Mouse (Mus musculus): ENCODE measurements around the gene Slc12a7. TPM values are rescaled to one million over a fixed set of nuclear protein-coding genes. Genes with fewer than 3 reads are reported as not detected.

Gene Slc12a7
- polyA plus RNA-seq, 1 experiment from 2014 or later: 49.1 TPM

- no peak for DNase-seq (ENCODE audit: low spot score)
Measured at GRCm38 (mm10) chr13:73837708-73838107, 104.8 kb downstream of the Slc12a7 start.

DNA sequence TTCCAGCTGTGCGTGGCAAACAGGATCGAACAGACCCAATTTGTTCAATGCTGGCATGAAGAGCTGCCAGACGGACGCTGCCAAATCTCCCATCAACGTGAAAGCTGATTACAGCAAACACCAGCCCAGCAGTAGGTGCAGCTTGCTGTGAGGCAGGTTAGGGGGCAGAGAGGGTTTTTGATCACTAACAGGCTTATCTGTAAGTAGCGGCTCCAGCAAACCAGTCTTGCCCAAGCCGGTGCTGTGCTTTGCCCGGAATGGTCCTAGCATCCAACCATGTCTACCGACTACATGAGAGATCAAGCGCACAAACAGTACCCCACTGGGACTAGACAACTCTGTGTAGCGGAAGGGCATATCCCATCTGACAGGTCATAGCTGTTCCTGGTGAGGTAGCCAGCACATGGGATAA lies 106.2 kb downstream of the Slc12a7 start:
- Histone ChIP-seq H3K9me3 (ENCODE audit: control insufficient read depth, low read length) (no peaks in the 10 kb centered on the region), H3K36me3 (ENCODE audit: control insufficient read depth, insufficient read depth, low read length) (no peaks in the 10 kb centered on the region), H3K9ac (ENCODE audit: low read length) (no peak overlapping the region), H3K4me2 (ENCODE audit: low read depth, severe bottlenecking) (no peak overlapping the region), H3K27ac (replicated peaks; ENCODE audit: low read depth, low read length) (no peak overlapping the region), H3K4me3 (ENCODE audit: low read depth, low read length) (no peak overlapping the region), H3K27me3 (ENCODE audit: control insufficient read depth, insufficient read depth, low read length) (no peaks in the 10 kb centered on the region), H3K4me1 (ENCODE audit: control insufficient read depth, insufficient read depth, low read length) (peaks cover 42% of the 10 kb centered on the region)
- DNase-seq (ENCODE audit: low spot score) (no peak), ATAC-seq (ENCODE audit: insufficient number of reproducible peaks, low FRiP score, low TSS enrichment, low read depth) (no peak)
- WGBS: 81% methylated on average over 11 of the region's 11 CpGs

More at GRCm38 (mm10) chr13:73837708-73838107, 104.8 kb downstream of the Slc12a7 start:
- no peak for ATAC-seq (ENCODE audit: insufficient number of reproducible peaks, low FRiP score, low TSS enrichment, low read depth)
- no peaks in the 10 kb centered on the region for H3K27me3 ChIP-seq (ENCODE audit: control insufficient read depth, insufficient read depth, low read length)
- no peak overlapping the region for H3K9ac ChIP-seq (ENCODE audit: low read length)
- 90% methylated on average over 8 of the region's 8 CpGs for WGBS
- no peak overlapping the region for H3K27ac ChIP-seq (replicated peaks; ENCODE audit: low read depth, low read length)
- no peak overlapping the region for H3K4me2 ChIP-seq (ENCODE audit: low read depth, severe bottlenecking)
- no peak overlapping the region for H3K4me3 ChIP-seq (ENCODE audit: low read depth, low read length)
- H3K4me1 ChIP-seq (ENCODE audit: control insufficient read depth, insufficient read depth, low read length): peaks cover 56% of the 10 kb centered on the region
- no peaks in the 10 kb centered on the region for H3K36me3 ChIP-seq (ENCODE audit: control insufficient read depth, insufficient read depth, low read length)
- no peaks in the 10 kb centered on the region for H3K9me3 ChIP-seq (ENCODE audit: control insufficient read depth, low read length)

- no peaks in the 10 kb centered on the region; the same call in 1 of the 2 replicates for H3K36me3 ChIP-seq (ENCODE audit: control insufficient read depth, insufficient read depth, low read length)
- no peak overlapping the region for H3K4me3 ChIP-seq (ENCODE audit: low read depth, low read length)
- no peak overlapping the region for H3K27ac ChIP-seq (replicated peaks; ENCODE audit: low read depth, low read length)
- 48% methylated on average over 4 of the region's 4 CpGs for WGBS
- H3K9ac ChIP-seq (ENCODE audit: low read length): no peak overlapping the region
- peak; percentile 48 for DNase-seq (ENCODE audit: low spot score)
- peaks cover 40% of the 10 kb centered on the region for H3K4me1 ChIP-seq (ENCODE audit: control insufficient read depth, insufficient read depth, low read length)
- no peaks in the 10 kb centered on the region for H3K9me3 ChIP-seq (ENCODE audit: control insufficient read depth, low read length)
- no peak for ATAC-seq (ENCODE audit: insufficient number of reproducible peaks, low FRiP score, low TSS enrichment, low read depth)
- no peaks in the 10 kb centered on the region for H3K27me3 ChIP-seq (ENCODE audit: control insufficient read depth, insufficient read depth, low read length)
- no peak overlapping the region for H3K4me2 ChIP-seq (ENCODE audit: low read depth, severe bottlenecking)
Measured at GRCm38 (mm10) chr13:73839740-73840139, 106.8 kb downstream of the Slc12a7 start.

GRCm38 (mm10) chr13:73842696-73843095 lies 109.8 kb downstream of the Slc12a7 start:
- no peak overlapping the region for H3K27ac ChIP-seq (replicated peaks; ENCODE audit: low read depth, low read length)
- no peak overlapping the region for H3K4me2 ChIP-seq (ENCODE audit: low read depth, severe bottlenecking)
- H3K9ac ChIP-seq (ENCODE audit: low read length): no peak overlapping the region
- peaks cover 29% of the 10 kb centered on the region for H3K4me1 ChIP-seq (ENCODE audit: control insufficient read depth, insufficient read depth, low read length)
- DNase-seq (ENCODE audit: low spot score) (no peak), ATAC-seq (ENCODE audit: insufficient number of reproducible peaks, low FRiP score, low TSS enrichment, low read depth) (no peak)
- H3K27me3 ChIP-seq (ENCODE audit: control insufficient read depth, insufficient read depth, low read length): no peaks in the 10 kb centered on the region
- no peaks in the 10 kb centered on the region for H3K9me3 ChIP-seq (ENCODE audit: control insufficient read depth, low read length)
- no peak overlapping the region for H3K4me3 ChIP-seq (ENCODE audit: low read depth, low read length)
- no peaks in the 10 kb centered on the region; the same call in 1 of the 2 replicates for H3K36me3 ChIP-seq (ENCODE audit: control insufficient read depth, insufficient read depth, low read length)

GRCm38 (mm10) chr13:73846589-73847464 lies 113.9 kb downstream of the Slc12a7 start:
- 0 out of 2 replicates have a peak overlapping the region, but pooled peaks have one; percentile 36 for H3K27ac ChIP-seq (replicated peaks; ENCODE audit: low read depth, low read length)
- peak; percentile 61 for DNase-seq (ENCODE audit: low spot score)
- H3K4me1 ChIP-seq (ENCODE audit: control insufficient read depth, insufficient read depth, low read length): peaks cover 18% of the 10 kb centered on the region
- peak overlapping the region; percentile 60 for H3K4me3 ChIP-seq (ENCODE audit: low read depth, low read length)
- peak overlapping the region; percentile 72 for H3K4me2 ChIP-seq (ENCODE audit: low read depth, severe bottlenecking)
- ATAC-seq (ENCODE audit: insufficient number of reproducible peaks, low FRiP score, low TSS enrichment, low read depth): peak; percentile 36; the same call in 1 of the 2 replicates
- WGBS: under 1% methylated on average over 54 of the region's 65 CpGs
- no peaks in the 10 kb centered on the region; the same call in 1 of the 2 replicates for H3K36me3 ChIP-seq (ENCODE audit: control insufficient read depth, insufficient read depth, low read length)
- peaks cover 3% of the 10 kb centered on the region; the same call in 1 of the 2 replicates for H3K27me3 ChIP-seq (ENCODE audit: control insufficient read depth, insufficient read depth, low read length)
- H3K9me3 ChIP-seq (ENCODE audit: control insufficient read depth, low read length): no peaks in the 10 kb centered on the region
- peak overlapping the region; percentile 90 for H3K9ac ChIP-seq (ENCODE audit: low read length)

DNA sequence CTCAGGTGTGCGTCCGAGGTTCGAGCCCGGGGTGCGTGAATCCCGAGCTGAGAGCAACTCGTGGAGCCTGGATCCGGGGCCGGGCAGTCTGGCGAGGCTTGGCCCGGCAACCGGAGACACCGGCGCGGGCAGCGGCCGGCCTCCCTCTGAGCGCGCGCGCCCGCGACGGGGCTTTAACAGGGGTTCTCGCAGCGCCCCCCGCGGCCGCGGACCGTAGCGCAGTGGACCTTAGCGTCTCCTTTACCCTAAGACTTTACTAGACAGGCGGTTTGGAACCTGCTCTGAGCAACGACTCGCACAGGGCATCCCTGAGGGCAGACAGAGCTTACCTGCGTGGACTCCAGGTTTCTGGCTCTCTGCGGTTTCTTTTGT lies 114.6 kb downstream of the Slc12a7 start, which contains the start of gene Nkd2:
Gene Nkd2 (minus strand): TSS at position 167 of the 372 bp plus-strand sequence.
- Histone ChIP-seq H3K4me2 (ENCODE audit: low read depth, severe bottlenecking) (peak within 1 kb of the TSS; percentile 72), H3K27ac (replicated peaks; ENCODE audit: low read depth, low read length) (0 out of 2 replicates have a peak within 1 kb of the TSS, but pooled peaks have one; percentile 36), H3K4me1 (ENCODE audit: control insufficient read depth, insufficient read depth, low read length) (peaks cover 18% of the 10 kb centered on the region), H3K4me3 (ENCODE audit: low read depth, low read length) (peak within 1 kb of the TSS; percentile 60), H3K27me3 (ENCODE audit: control insufficient read depth, insufficient read depth, low read length) (peaks cover 3% of the 10 kb centered on the region; the same call in 1 of the 2 replicates), H3K9me3 (ENCODE audit: control insufficient read depth, low read length) (no peaks in the 10 kb centered on the region), H3K9ac (ENCODE audit: low read length) (peak within 1 kb of the TSS; percentile 90), H3K36me3 (ENCODE audit: control insufficient read depth, insufficient read depth, low read length) (no peaks in the 10 kb centered on the region; the same call in 1 of the 2 replicates)
- DNase-seq (ENCODE audit: low spot score): peak; percentile 92
- peak; percentile 79 for ATAC-seq (ENCODE audit: insufficient number of reproducible peaks, low FRiP score, low TSS enrichment, low read depth)
- WGBS: under 1% methylated on average over 37 of the region's 38 CpGs

Other genes starting within 250 kb of the Slc12a7 start
- gene Slc6a3, start 196.3 kb upstream of the Slc12a7 start, polyA plus RNA-seq (2014; fragmentation: Nextera tagmentation; extraction: Ambion mirVana): 0.11 and 0.17 TPM in 2 replicates
- gene Clptm1l, start 129.1 kb upstream of the Slc12a7 start, polyA plus RNA-seq (2014; fragmentation: Nextera tagmentation; extraction: Ambion mirVana): 113 and 119 TPM in 2 replicates
- 9.4 and 10.2 TPM in 2 replicates for gene Tert, start 106.2 kb upstream of the Slc12a7 start, polyA plus RNA-seq (2014; fragmentation: Nextera tagmentation; extraction: Ambion mirVana)
- gene Slc6a18, start 55.1 kb upstream of the Slc12a7 start, polyA plus RNA-seq (2014; fragmentation: Nextera tagmentation; extraction: Ambion mirVana): not detected in 2 replicates
- gene Slc6a19, start 28.2 kb upstream of the Slc12a7 start, polyA plus RNA-seq (2014; fragmentation: Nextera tagmentation; extraction: Ambion mirVana): not detected in 2 replicates
- 49.9 and 55.9 TPM in 2 replicates for gene Nkd2, start 114.5 kb downstream of the Slc12a7 start, polyA plus RNA-seq (2014; fragmentation: Nextera tagmentation; extraction: Ambion mirVana)
- 73.4 and 73.5 TPM in 2 replicates for gene Trip13, start 204.7 kb downstream of the Slc12a7 start, polyA plus RNA-seq (2014; fragmentation: Nextera tagmentation; extraction: Ambion mirVana)
- gene Brd9, start 204.7 kb downstream of the Slc12a7 start, polyA plus RNA-seq (2014; fragmentation: Nextera tagmentation; extraction: Ambion mirVana): 60.0 and 66.8 TPM in 2 replicates
- gene Zdhhc11, start 230.8 kb downstream of the Slc12a7 start, polyA plus RNA-seq (2014; fragmentation: Nextera tagmentation; extraction: Ambion mirVana): not detected in 2 replicates